Mouse (Mus musculus) monocyte, adult 5-6 weeks (primary cell): ENCODE measurements around the gene Sirpa. TPM values are rescaled to one million over a fixed set of nuclear protein-coding genes. Genes with fewer than 3 reads are reported as not detected.

ENCODE experiments used
- ATAC-seq: fragments of 153-309, 156-312 bp; replicated peaks from 2 replicates; pipeline ENCODE4 v1.8.0; 2017; ENCODE audit warnings: mild to moderate bottlenecking; ENCODE audit not compliant: low TSS enrichment, insufficient number of reproducible peaks, severe bottlenecking, poor library complexity, low FRiP score
- total RNA-seq: library from RNA; stranded (forward); fragments of 200-1000, 200-491, 200-594 nt; gene quantifications from 3 replicates; pipeline ENCODE4 v1.2.3, GENCODE M21; 2017

The Sirpa gene
- total RNA-seq, 1 experiment from 2014 or later, result 497 TPM

GRCm38 (mm10) chr2:129674935-129675634 lies 82.5 kb downstream of the Sirpa start:
- ATAC-seq, result peak; percentile 87

DNA sequence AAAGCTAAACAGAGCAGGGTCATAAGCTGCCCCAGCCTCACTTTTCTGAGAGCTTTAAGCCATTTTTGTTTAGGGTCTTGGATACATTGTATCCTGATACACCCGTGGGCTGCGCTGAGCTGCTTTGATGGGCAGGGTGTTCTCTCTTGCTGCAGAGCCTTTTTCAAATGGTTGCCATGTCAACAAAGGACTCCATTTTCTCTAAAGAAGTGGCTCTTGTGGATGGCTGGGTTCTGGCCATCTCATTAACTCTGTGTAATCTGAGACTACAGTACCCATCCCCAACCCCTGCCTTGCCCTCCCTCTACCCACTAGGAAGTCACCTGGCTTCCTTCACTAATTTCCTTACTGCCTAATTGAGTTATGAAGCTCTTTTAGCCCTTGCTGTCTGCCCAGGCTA lies 85.0 kb downstream of the Sirpa start:
- ATAC-seq, result no peak

DNA sequence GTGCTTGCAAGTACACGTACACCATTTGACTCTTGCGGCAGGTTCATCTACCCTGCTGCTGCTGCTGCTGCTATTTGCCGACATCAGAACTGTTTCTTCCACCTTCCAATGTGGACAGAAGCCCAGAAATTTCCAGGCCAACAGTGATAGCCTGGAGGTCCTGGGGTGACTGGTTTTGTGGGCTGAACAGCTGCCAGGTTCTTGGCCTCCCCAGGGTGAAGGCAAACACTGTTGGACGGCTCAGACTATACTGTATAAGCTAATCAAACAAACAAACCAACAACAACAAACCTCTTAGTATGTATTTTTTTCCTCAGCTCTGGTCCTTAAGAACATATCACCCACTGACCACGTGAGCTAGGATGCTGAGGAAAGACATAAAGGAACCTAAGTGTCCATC lies 86.4 kb downstream of the Sirpa start:
- ATAC-seq, result no peak

DNA sequence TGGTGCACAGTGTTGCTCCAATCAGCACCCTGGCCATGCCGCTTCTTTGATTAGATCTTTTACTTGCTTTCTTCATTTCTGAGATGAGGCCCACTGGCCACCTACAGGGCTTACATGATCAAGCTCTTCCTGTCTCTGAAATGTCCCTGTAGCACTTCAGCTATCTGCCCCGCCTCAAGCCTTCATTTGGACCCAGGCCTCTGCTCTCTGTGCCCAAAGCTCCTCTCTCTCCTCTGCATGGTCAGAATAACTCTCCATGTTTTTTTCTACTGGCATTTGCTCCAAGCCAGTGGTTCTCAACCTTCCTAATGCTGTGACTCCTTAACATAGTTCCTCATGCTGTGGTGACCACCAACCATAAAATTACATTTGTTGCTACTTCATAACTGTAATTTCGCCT lies 87.6 kb downstream of the Sirpa start:
- no peak for ATAC-seq

Other genes with a start within 250 kb of the Sirpa start
- gene Il1b, start 221.7 kb upstream of the Sirpa start, total RNA-seq, result 186 to 292 TPM (median 238 TPM) in 3 replicates
- 0.67 TPM in 1 of 3 replicates, not detected in the others for gene F830045P16Rik, start 56.2 kb upstream of the Sirpa start, total RNA-seq
- gene Pdyn, start 107.0 kb downstream of the Sirpa start, total RNA-seq, result not detected in 3 replicates
- gene Stk35, start 207.7 kb downstream of the Sirpa start, total RNA-seq, result 7.5 to 12.2 TPM (median 8.9 TPM) in 3 replicates